Mouse (Mus musculus): ENCODE results near the gene Gm5751. TPM values are rescaled to one million over a fixed set of nuclear protein-coding genes. Genes with fewer than 3 reads are reported as not detected.
"Not testable (repeated sequence)": the region's sequence is repeated elsewhere in the genome, so short reads cannot be mapped to it uniquely, and the experiment has no call there.

Gm5751 gene
- not detected in 2 replicates for polyA plus RNA-seq (2015; fragmentation: Nextera tagmentation; extraction: Ambion mirVana)

DNA sequence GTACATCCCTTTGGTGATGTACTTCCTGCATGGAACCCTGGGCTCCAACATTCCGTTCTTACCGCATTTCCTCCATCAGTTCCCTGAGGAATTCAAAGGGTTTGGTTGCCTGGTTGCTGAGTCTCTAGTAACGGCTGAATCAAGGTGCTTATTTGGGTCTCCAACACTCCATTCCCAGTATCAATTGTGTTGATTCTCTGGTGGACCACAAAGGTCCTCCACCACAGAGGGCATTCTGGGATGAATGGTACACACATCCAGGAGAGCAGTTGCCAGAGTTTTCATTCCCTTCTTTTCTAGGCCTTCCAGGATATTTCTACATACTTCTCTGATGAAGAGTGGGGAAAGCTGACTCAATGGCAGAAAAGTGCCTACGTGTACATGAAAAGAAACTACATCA lies at the start of gene Gm5751:
TSS of gene Gm5751 (plus strand) at position 301 of the 400 bp plus-strand sequence.
- H3K27ac ChIP-seq (ENCODE audit: low read length); H3K27me3 ChIP-seq (replicated peaks; ENCODE audit: control insufficient read depth, insufficient read depth, low read length); H3K9ac ChIP-seq (replicated peaks; ENCODE audit: low read depth, low read length); H3K9me3 ChIP-seq (ENCODE audit: control insufficient read depth, low read length); H3K4me1 ChIP-seq (replicated peaks; ENCODE audit: control insufficient read depth, insufficient read depth, low read length); H3K4me2 ChIP-seq (ENCODE audit: low read length); H3K36me3 ChIP-seq (ENCODE audit: control insufficient read depth, insufficient read depth); ATAC-seq; H3K4me3 ChIP-seq (replicated peaks; ENCODE audit: low read length): not testable (repeated sequence)
- 85% methylated on average over 3 of the region's 4 CpGs for WGBS

DNA sequence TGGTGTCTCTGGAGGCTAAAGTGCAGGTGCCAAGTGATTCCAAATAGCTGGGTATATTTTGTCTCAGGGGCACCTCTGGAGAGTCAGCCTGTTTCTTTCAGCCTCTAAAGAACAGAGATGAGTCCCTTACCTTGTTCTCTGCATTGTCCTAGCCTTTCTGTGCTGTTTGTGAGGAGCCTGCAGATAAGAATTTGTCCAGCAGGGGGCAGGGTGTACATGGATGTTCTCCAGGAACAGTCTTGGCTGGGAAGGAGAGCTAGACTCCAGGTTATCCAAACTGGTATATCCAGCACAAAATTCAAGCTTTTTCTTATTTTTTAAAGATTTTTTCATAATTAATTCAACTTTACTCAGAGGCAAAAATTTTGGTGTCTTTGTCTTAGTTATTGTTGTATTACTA lies 42.0 kb upstream of the Gm5751 start:
- no peaks in the 10 kb centered on the region for H3K27me3 ChIP-seq (replicated peaks; ENCODE audit: control insufficient read depth, insufficient read depth, low read length)
- no peaks in the 10 kb centered on the region for H3K9me3 ChIP-seq (ENCODE audit: control insufficient read depth, low read length)
- no peaks in the 10 kb centered on the region for H3K4me1 ChIP-seq (replicated peaks; ENCODE audit: control insufficient read depth, insufficient read depth, low read length)
- ATAC-seq, result no peak
- H3K4me2 ChIP-seq (ENCODE audit: low read length), result no peak overlapping the region
- no peaks in the 10 kb centered on the region for H3K36me3 ChIP-seq (ENCODE audit: control insufficient read depth, insufficient read depth)
- no peak overlapping the region for H3K4me3 ChIP-seq (replicated peaks; ENCODE audit: low read length)
- no peak overlapping the region for H3K27ac ChIP-seq (ENCODE audit: low read length)
- no peak overlapping the region for H3K9ac ChIP-seq (replicated peaks; ENCODE audit: low read depth, low read length)

DNA sequence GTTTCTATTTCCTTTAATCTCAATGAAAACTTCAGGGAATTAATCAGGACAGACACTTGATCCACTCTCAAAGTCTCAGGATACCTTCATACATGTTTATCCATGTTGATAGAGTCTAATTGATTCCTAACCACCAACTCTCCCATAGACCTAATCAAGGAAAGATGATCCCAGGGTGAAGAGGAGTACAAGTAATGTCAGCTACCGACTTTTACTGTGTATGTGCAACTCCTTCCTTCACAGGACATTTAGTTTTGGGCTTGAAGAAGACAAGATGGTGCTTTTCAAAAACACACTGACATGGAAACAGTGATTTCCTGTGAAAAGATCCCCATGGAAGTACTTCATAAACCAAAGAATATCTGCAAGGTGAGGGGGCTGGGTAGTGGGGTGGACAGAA lies 30.4 kb upstream of the Gm5751 start, which contains the start of gene Gm6592:
TSS of gene Gm6592 (plus strand) at position 301 of the 400 bp plus-strand sequence.
- Histone ChIP-seq H3K36me3 (ENCODE audit: control insufficient read depth, insufficient read depth) (no peaks in the 10 kb centered on the region), H3K9me3 (ENCODE audit: control insufficient read depth, low read length) (no peaks in the 10 kb centered on the region), H3K27me3 (replicated peaks; ENCODE audit: control insufficient read depth, insufficient read depth, low read length) (no peaks in the 10 kb centered on the region), H3K4me3 (replicated peaks; ENCODE audit: low read length) (no peak within 1 kb of the TSS), H3K4me2 (ENCODE audit: low read length) (no peak within 1 kb of the TSS), H3K9ac (replicated peaks; ENCODE audit: low read depth, low read length) (no peak within 1 kb of the TSS), H3K4me1 (replicated peaks; ENCODE audit: control insufficient read depth, insufficient read depth, low read length) (no peaks in the 10 kb centered on the region), H3K27ac (ENCODE audit: low read length) (no peak within 1 kb of the TSS)
- 70% methylated on average over 1 of the region's 1 CpGs for WGBS
- ATAC-seq, result no peak

DNA sequence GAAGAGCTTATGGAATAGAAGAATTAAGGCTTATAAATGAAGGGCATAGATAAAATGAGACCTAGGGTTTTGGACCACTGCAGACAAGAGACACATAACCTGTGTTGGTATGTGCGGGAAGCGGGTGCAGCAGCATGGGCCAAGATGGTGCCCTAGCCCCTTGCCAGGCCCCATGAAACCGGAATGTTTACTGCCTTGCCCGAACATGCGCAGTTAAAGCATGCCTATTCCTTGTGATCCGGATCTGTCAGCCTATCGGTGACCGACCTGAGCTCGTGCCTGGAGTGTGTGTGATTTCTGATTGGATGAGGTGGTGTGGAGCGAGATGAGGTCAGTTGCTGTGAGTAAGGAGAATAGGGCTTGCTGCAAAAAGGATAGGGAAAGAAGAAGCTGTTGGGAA lies 21.6 kb upstream of the Gm5751 start:
- Histone ChIP-seq H3K27ac (ENCODE audit: low read length) (no peak overlapping the region), H3K9ac (replicated peaks; ENCODE audit: low read depth, low read length) (no peak overlapping the region), H3K27me3 (replicated peaks; ENCODE audit: control insufficient read depth, insufficient read depth, low read length) (no peaks in the 10 kb centered on the region), H3K4me1 (replicated peaks; ENCODE audit: control insufficient read depth, insufficient read depth, low read length) (no peaks in the 10 kb centered on the region), H3K9me3 (ENCODE audit: control insufficient read depth, low read length) (no peaks in the 10 kb centered on the region), H3K36me3 (ENCODE audit: control insufficient read depth, insufficient read depth) (no peaks in the 10 kb centered on the region), H3K4me3 (replicated peaks; ENCODE audit: low read length) (no peak overlapping the region), H3K4me2 (ENCODE audit: low read length) (no peak overlapping the region)
- no peak for ATAC-seq
- WGBS, result 90% methylated on average over 10 of the region's 10 CpGs

DNA sequence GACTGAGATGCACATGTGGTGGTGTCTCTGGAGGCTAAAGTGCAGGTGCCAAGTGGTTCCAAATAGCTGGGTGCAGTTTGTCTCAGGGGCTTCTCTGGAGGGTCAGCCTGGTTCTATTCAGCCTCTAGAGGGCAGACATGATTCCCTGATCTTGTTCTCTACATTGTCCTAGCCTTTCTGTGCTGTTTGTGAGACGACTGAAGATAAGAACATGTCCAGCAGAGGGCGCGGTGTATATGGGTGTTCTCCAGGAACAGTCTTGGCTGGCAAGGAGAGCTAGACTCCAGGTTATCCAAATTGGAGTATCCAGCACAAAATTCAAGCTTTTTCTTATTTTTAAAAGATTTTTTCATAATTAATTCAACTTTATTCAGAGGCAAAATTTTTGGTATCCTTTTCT lies 9.7 kb upstream of the Gm5751 start:
- H3K27ac ChIP-seq (ENCODE audit: low read length); H3K36me3 ChIP-seq (ENCODE audit: control insufficient read depth, insufficient read depth); H3K4me1 ChIP-seq (replicated peaks; ENCODE audit: control insufficient read depth, insufficient read depth, low read length); H3K4me2 ChIP-seq (ENCODE audit: low read length); H3K27me3 ChIP-seq (replicated peaks; ENCODE audit: control insufficient read depth, insufficient read depth, low read length); H3K9me3 ChIP-seq (ENCODE audit: control insufficient read depth, low read length); H3K9ac ChIP-seq (replicated peaks; ENCODE audit: low read depth, low read length); H3K4me3 ChIP-seq (replicated peaks; ENCODE audit: low read length): not testable (repeated sequence)
- peak; percentile 62; the same call in 1 of the 2 replicates for ATAC-seq
- WGBS, result 2% methylated on average over 3 of the region's 3 CpGs

DNA sequence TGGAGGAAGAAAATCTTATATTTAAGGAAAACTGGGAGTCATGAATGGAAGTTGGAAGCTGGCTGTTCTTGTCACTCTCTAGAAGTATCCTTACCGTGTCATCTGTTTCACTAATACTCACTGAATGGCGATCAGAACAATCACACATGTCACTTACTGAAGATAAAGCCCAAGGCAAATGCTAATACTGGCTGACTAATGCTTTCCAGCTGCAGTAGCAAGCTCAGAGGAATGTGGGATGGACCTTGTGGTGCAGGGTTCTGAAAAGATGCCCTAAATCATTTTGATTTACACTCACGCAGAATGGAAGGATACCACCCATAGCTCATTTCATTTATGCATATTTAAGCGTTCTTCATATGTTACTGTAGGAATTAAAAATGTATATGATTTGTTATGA lies 10.3 kb downstream of the Gm5751 start:
- Histone ChIP-seq H3K36me3 (ENCODE audit: control insufficient read depth, insufficient read depth) (no peaks in the 10 kb centered on the region), H3K4me1 (replicated peaks; ENCODE audit: control insufficient read depth, insufficient read depth, low read length) (no peaks in the 10 kb centered on the region), H3K9ac (replicated peaks; ENCODE audit: low read depth, low read length) (no peak overlapping the region), H3K27me3 (replicated peaks; ENCODE audit: control insufficient read depth, insufficient read depth, low read length) (no peaks in the 10 kb centered on the region), H3K4me2 (ENCODE audit: low read length) (no peak overlapping the region), H3K9me3 (ENCODE audit: control insufficient read depth, low read length) (no peaks in the 10 kb centered on the region), H3K4me3 (replicated peaks; ENCODE audit: low read length) (no peak overlapping the region), H3K27ac (ENCODE audit: low read length) (no peak overlapping the region)
- no peak for ATAC-seq
- 77% methylated on average over 4 of the region's 4 CpGs for WGBS

DNA sequence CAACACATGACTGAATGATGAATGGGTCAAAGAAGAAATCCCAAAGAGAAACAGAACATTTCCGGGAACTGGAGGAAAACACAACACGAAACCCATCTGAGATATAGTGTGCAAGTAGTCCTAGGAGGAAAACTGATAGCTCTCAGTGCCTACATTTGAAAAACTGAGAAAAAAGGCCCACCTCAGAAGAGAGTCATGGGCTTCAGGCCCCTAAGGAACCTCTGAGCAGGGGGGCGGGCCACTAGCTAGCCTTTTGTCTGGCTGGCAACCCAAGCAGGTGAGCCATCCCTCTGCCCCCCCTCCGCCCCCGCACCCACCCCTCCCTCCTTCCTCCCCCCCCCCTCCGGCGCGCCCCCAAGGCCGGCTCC lies 17.9 kb downstream of the Gm5751 start:
- Histone ChIP-seq H3K4me1 (replicated peaks; ENCODE audit: control insufficient read depth, insufficient read depth, low read length) (peaks cover 3% of the 10 kb centered on the region), H3K4me2 (ENCODE audit: low read length) (peak overlapping the region; percentile 64), H3K27ac (ENCODE audit: low read length) (no peak overlapping the region), H3K27me3 (replicated peaks; ENCODE audit: control insufficient read depth, insufficient read depth, low read length) (no peaks in the 10 kb centered on the region), H3K9ac (replicated peaks; ENCODE audit: low read depth, low read length) (peak overlapping the region; percentile 80), H3K4me3 (replicated peaks; ENCODE audit: low read length) (peak overlapping the region; percentile 63), H3K36me3 (ENCODE audit: control insufficient read depth, insufficient read depth) (no peaks in the 10 kb centered on the region), H3K9me3 (ENCODE audit: control insufficient read depth, low read length) (no peaks in the 10 kb centered on the region)
- WGBS, result 44% methylated on average over 3 of the region's 9 CpGs
- peak; percentile 13 for ATAC-seq

DNA sequence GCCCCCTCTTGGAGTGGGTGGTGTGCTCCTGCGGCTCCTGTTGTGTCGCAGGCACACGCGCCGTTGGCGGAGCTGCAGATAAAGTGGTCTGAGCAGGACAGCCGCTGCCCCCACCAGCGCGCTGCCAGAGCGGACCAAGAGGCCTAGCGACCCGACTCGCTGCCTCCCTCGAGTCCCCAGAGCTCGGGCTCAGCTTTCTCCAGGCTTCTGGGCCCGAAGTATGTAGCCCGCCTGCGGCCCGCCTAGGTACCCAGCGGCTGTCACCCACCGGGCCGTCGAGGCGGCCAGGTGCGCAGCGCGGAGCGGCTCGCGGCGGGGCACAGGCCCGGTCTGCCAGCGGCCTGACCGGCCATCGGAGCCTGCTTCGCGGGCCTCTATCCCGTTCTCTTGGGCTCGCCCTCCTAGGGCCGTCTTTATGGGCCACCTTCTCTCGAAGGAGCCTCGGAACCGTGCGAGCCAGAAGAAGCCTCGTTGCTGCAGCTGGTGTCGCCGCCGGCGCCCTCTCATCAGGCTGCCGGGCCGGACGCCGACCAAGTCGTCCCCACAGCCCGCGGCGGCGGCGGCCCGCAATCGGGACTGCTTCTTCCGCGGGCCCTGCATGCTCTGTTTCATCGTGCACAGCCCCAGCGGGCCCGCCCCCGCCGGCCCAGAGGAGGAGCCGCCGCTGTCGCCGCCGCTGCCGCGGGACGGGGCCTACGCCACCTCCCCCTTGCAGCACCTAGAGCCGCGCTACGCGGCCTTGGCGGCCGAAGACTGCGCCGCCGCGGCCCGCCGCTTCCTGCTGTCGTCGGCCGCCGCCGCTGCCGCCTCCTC lies 18.5 kb downstream of the Gm5751 start, which contains the start of gene B630019K06Rik:
TSS of gene B630019K06Rik (plus strand) at position 40 of the 813 bp plus-strand sequence.
- Histone ChIP-seq H3K27me3 (replicated peaks; ENCODE audit: control insufficient read depth, insufficient read depth, low read length) (no peaks in the 10 kb centered on the region), H3K27ac (ENCODE audit: low read length) (peak within 1 kb of the TSS; percentile 83), H3K4me2 (ENCODE audit: low read length) (peak within 1 kb of the TSS; percentile 64), H3K9me3 (ENCODE audit: control insufficient read depth, low read length) (no peaks in the 10 kb centered on the region), H3K4me3 (replicated peaks; ENCODE audit: low read length) (peak within 1 kb of the TSS; percentile 63), H3K9ac (replicated peaks; ENCODE audit: low read depth, low read length) (peak within 1 kb of the TSS; percentile 80), H3K4me1 (replicated peaks; ENCODE audit: control insufficient read depth, insufficient read depth, low read length) (peaks cover 3% of the 10 kb centered on the region), H3K36me3 (ENCODE audit: control insufficient read depth, insufficient read depth) (no peaks in the 10 kb centered on the region)
- peak; percentile 94 for ATAC-seq
- 21% methylated on average over 60 of the region's 95 CpGs for WGBS

DNA sequence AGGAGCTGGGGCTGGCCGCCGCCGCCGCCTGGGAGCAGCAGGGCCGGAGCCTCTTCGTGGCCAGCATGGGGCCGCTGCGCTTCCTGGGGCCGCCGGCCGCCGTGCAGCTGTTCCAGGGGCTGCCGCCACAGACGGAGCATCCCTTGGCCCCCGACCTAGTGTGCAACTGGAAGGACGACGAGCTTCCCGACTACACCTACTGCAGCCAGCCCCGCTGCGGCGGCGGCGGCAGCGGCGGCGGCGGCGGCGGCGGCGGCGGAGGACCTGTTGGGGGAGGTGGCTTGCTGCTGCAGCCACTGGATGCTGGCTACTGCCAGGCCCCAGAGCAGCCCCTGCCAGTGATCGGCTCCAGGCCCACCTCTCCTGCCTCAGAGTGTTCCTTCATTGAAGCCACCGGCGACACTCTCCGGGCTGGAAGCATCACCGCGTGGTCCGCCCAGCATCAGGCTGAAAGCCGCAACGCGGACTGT lies 19.2 kb downstream of the Gm5751 start:
- Histone ChIP-seq H3K36me3 (ENCODE audit: control insufficient read depth, insufficient read depth) (no peaks in the 10 kb centered on the region), H3K27me3 (replicated peaks; ENCODE audit: control insufficient read depth, insufficient read depth, low read length) (no peaks in the 10 kb centered on the region), H3K9ac (replicated peaks; ENCODE audit: low read depth, low read length) (peak overlapping the region; percentile 80), H3K27ac (ENCODE audit: low read length) (peak overlapping the region; percentile 83), H3K4me3 (replicated peaks; ENCODE audit: low read length) (peak overlapping the region; percentile 63), H3K4me2 (ENCODE audit: low read length) (peak overlapping the region; percentile 64), H3K9me3 (ENCODE audit: control insufficient read depth, low read length) (no peaks in the 10 kb centered on the region), H3K4me1 (replicated peaks; ENCODE audit: control insufficient read depth, insufficient read depth, low read length) (peaks cover 3% of the 10 kb centered on the region)
- ATAC-seq, result peak; percentile 63
- WGBS, result 13% methylated on average over 19 of the region's 42 CpGs
